Mouse (Mus musculus) heart, postnatal 10 days (tissue): ENCODE measurements around the gene Pkn3. TPM values are rescaled to one million over a fixed set of nuclear protein-coding genes. Genes with fewer than 3 reads are reported as not detected.
"Not testable (repeated sequence)": the region's sequence is repeated elsewhere in the genome, so short reads cannot be mapped to it uniquely, and the experiment has no call there.

ENCODE experiments used
- DNase-seq, 2 experiments: peaks; one replicate each; pipeline ENCODE4 v3.0.0; 2021
- intact Hi-C: fragments of 180-260 bp; cut with DNase I; formaldehyde crosslinking; loops from one replicate; pipeline ENCODE4 v1.15.1; 2025
- total RNA-seq, 2 experiments: library from RNA; stranded (reverse); gene quantifications; 2 replicates each; pipeline ENCODE4 v1.2.3; 2021

The Pkn3 gene
- 10 to 100 TPM; 11.4 to 12.9 TPM for total RNA-seq

DNA sequence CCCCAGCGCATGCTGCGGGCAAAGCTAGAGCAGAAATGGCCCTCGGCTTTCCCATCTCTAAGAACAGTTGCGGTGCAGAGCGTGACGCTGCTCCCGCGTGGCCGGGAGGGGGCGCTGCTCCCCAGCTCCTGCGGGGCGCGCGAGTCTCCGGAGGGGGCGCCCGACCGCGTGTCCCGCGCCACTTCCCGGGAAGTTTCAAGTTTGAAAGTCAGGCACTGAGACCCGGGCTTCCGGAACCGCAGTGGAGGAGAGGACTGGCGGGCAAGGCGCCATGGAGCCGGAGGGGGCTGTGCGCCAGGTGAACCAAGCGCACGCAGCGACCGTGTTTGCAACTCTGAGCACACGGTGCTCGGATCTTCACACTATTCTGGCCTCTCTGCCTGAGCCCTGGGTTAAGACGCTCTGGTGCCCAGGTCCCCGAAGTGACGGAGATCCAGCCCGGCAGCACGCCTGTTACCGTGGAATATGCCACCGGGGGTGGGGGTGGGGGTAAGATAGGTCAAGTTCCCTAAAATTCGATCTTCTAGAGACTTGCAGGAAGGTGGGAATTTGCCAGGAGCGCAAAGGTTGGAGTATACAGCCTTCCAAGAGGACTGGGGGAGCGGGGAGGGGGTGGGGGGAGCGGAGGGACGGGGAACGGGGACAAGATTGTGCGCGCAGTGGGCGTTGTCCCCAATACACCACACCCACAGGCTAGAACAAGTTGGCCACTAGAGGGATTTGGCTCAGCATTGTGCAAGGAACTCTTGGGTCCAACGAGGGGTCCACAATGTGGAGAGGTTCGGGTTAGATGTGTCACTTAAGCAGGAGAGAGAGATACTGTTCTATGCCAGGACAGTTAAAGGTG, at the start of gene Pkn3:
Pkn3 (plus strand) TSS at position 183 of the 847 bp plus-strand sequence.
- intact Hi-C loops: loop anchor here (1.0 to 5.0 kb wide), 4 partner anchors 15 to 85 kb away; partner anchors contain the start of gene Zdhhc12
- DNase-seq: peak; percentile 90 to 93

DNA sequence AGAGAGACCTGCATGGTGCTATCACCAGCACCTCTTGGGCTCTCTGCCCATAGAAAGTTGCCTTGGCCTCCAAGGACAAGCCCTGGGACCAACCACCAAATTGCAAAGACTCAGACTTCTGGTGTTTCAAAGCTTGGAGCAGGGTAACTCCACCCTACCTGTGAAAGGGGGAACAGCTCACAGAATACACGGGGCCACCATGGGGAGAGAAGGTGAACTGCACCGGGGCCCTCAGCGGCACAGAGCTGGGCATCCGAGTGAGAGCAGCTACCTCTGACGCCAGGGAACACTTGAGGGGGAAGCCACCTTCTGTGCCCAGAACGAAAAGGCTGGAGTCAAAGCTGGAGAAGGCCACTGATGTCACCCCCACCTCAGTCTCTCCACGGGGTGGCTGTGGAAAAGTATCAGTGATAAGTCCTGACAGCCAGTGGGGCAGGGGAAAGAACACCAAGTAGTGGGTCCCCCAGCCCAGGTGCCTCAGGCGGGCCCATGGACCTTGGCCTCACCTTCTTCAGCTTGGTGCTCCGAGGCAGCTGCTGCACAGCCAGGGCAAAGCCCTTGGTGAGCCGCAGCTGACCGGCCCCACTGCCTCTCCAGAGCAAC, 45.1 kb upstream of the Pkn3 start:
- DNase-seq: no peak
- intact Hi-C loops: no loop called here

DNA sequence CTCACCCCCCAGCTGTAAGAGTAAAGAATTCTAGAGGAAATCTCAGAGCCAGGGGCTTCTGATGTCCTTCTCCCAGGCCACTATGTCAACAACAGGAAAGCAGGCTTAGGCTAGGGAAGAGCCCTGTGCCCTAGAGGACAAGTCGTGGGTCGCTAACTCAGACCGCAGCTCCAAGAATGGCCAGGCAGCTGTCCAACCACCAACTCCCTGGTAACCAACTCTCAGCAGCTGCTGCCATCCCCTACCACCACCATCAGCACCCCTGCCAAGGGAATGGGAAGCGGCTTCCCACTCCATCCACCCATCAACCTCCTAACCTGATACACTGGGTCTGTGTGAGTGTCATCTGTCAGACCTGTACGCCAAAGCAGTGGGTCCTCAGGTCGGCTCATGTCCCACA, 44.5 kb upstream of the Pkn3 start:
- intact Hi-C loops: no loop called here
- no peak for DNase-seq

DNA sequence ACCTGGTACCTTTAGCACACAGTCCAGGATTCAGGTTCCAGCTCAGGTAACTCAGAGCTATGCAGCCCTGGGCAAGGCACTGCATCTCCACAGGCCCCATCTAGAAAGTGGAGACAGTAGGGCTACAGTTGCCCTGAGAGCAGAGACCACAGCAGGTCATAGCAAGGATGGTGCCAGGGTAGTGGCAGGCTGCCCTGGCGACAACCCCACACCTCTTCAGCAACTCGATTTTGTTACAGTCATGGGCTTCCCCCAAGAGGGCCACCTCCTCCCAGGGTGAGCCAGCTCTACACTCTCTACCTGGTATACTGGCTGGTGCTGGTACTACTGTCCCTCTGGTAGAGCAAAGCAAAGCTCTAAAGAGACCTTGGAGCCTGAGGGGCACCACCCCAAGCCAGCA, 39.7 kb upstream of the Pkn3 start:
- intact Hi-C loops: no loop called here
- no peak for DNase-seq

DNA sequence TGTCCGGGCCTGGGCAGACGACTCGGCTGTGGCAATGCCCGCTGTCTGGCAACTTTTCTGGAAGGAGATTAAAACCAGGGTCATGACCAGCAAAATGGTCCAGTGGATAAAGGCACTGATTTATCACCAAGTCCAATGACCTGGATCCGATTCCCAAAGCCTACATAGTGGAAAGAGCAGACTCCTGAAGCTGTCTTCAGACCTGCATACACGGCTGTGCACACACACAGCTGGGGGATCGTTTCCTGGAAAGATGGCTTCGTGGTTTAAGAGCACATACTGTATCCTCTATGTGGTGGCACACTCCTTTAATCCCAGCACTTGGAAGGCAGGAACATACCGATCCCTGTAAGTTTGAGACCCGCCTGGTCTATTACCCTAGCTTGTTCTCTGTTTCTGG, 39.1 kb upstream of the Pkn3 start:
- DNase-seq: no peak
- intact Hi-C loops: no loop called here

DNA sequence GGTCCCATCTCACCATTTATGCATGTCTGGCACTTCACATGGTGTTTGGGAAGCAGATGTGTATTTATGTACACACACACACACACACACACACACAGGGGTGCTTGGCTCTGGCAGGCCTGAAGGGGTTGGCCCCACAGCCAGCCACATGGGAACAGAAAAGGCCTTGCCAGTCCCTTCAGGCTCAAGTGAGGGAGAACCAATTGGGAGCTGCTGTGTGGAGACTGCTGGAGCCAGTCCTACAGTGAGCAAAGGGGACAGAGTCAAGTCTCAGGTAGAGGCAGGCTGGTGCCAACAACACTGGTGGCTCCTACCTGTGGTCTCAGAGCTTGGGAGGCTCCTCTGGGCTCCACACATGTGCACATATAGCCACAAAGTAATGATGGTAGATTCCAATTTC, 37.8 kb upstream of the Pkn3 start:
- intact Hi-C loops: loop anchor here (5.0 kb wide), 1 partner anchor 38 kb away; the partner anchor contains the start of gene Pkn3
- DNase-seq: no peak

DNA sequence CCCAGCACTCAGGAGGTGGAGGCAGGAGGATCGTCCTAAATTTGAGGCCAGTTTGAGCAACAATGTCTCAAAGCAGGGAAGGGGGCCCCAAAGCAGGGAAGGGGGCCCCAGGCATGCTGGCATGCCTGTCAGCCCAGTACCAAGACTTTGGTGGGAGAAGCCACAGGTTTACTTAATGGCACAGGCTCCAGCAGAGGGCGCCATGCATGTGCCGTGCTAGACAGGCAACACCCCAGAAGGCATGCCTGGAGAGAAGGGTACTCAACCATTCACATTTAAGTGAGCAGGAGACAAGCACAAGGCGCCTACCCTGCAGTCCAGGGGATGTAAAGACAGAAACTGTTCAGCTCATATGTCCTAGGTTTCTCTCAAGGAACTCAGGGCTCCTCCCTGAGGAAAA, 35.0 kb upstream of the Pkn3 start:
- peak; percentile 79 to 88 for DNase-seq
- intact Hi-C loops: loop anchor here (1.0 to 5.0 kb wide), 2 partner anchors 35 to 54 kb away; partner anchors contain the start of gene Pkn3

DNA sequence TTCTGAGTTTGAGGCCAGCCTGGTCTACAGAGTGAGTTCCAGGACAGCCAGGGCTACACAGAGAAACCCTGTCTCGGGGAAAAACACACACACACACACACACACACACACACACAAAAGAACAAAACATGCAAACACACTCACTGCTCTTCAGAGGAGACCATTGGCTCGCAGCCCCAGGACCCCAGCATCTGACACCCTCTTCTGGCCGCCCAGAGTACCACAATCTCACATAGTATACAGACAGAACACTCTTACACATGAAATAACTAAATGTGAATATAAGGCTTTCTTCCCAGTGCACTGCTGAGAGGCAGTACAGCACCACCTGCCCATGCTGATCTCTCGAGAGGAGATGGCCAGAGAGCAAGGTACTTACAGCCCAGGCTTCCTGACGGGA, 32.9 kb upstream of the Pkn3 start:
- no peak for DNase-seq
- intact Hi-C loops: loop anchor here (5.0 kb wide), 1 partner anchor 33 kb away; the partner anchor contains the start of gene Pkn3

DNA sequence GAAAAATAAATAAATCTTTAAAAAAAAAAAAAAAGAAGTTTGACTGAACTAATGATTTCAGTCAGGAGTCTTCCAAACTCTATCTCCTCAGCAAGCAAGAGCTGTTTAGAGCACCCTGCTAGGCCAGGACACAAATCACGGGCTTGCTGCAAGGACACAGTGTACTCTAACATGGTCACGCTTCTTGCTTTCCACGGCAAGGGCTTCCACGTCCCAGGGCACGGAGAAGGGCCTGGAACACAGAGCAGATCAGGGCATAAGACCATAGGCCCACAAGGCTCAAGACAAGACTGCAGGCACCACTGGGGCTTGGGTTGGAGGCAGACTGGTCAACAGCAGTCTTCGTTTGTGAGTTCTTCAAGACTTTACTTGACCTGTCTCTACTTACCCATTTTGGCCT, 30.4 kb upstream of the Pkn3 start:
- intact Hi-C loops: no loop called here
- no peak for DNase-seq

DNA sequence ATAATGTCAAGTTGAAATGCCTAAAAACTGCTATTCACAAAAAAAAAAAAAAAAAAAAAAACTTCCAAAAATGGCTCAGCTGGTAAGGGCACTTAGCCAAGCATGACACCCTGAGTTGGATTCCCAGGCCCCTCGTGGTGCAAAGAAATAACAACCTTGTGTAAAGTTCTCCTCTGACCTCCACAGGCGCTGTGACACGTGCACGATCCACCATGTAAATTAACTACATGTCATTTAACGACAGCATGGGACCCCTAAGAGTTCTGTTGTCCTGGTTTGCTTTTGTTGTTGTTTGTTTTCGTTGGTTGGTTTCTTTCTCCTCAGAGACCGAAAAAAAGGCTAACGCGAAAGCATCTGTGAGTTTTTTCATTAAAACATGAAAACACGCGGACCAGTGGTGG, 29.4 kb upstream of the Pkn3 start:
- no peak for DNase-seq
- intact Hi-C loops: loop anchor here (2.0 kb wide), 1 partner anchor 15 kb away; no protein-coding TSS in a partner anchor

DNA sequence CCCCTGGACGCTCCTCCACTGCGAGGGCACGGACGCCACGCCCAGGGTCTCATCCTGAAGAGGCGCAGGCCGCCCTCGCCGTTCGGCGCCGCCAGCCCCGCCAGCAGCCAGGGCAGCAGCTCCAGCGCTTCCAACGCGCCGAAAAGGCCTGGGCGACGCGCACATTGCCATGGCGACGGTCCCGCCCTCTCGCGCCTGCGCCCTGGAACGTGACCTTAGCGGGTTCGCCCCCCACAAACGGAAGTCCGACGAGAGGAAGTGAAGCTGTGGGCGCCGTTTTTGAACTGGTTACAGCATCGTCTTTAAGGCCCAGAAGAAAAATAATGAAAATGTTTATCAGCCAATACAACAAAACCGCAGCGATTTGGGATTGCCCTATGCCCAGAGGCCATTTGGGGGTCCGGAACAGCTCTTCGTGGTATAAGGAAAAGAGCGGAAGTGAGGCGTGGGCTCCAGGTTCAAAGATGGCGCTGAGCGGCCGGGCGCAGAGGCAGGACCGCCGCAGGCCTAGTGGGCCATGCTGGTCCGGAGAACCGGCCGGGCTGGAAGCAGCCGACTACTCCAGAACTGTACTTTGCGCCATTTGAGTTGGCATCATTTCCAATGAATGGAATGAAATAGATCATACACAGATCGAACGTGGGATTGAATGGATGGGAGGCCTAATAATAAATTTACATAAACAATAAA, 28.6 kb upstream of the Pkn3 start, which contains the start of gene Wdr34:
Wdr34 (minus strand) TSS at position 183 of the 690 bp plus-strand sequence.
- DNase-seq: peak; percentile 98 to 99
- intact Hi-C loops: loop anchor here (2.0 kb wide), 1 partner anchor 14 kb away; no protein-coding TSS in a partner anchor

DNA sequence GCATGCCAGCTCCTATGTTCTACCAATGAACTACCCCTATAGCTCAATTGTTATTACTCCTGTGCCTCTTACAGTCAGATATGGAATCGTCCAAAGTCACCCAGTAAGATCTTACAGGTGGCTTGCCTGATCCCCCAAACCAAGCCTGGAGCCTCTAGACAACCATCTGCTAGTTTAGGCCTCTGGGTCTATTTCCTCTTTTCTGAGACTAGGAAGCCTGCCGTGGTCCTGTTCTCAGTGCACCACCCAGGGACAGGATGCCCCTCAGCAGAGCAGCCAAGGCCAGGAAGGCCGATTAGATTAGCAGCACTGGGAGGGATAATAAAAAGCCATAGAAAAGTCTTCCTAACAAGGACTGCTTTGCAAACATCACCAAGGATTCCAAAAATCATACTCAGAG, 27.7 kb upstream of the Pkn3 start:
- intact Hi-C loops: loop anchor here (2.0 kb wide), 1 partner anchor 13 kb away; no protein-coding TSS in a partner anchor
- no peak for DNase-seq

DNA sequence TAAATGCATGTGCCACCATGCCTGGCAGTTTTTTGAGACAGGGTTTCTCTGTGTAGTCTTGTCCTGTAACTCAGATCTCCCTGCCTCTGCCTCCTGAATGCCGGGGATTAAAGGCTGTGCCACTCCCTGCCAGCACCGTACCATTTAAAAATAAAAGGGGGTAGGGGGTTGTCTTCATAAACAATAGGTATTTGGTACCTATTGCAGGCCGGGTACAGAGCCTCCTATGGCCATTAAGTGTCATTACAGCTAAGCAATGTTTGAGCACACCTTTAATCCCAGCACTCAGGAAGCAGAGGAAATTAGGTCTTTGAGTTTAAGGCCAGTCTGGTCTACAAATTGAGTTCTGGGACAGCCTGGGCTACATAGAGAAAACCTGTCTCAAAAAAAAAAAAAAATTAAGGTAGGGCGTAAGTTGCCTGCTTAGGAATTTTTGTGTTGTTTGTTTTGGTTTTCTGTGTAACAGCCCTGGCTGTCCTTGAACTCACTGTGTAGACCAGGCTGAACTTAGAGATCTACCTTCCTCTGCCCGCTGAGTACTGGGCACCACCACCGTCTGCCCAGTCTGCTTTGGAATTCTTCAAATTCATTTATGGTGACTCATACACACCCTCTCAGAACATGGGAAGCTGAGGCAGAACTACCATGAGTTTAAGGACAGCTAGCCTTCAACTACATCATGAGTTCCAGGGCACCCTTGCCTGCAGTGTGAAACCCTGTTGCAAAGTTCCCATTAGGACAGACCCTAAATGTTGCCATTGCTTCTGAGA, 25.3 kb upstream of the Pkn3 start:
- intact Hi-C loops: no loop called here
- no peak for DNase-seq

DNA sequence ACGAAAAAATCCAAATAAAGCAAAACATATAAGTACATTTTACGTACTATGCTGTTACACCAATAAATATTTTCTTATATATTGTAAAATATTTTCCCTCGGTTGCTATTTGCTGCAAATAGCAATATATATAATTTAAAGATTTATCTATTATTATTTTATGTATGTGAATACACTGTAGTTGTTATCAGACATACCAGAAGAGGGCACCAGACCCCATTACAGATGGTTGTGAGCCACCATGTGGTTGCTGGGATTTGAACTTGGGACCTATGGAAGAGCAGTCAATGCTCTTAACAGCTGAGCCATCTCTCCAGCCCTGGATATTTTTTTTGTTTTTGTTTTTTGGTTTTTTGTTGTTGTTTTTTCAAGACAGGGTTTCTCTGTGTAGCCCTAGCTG, 22.2 kb upstream of the Pkn3 start:
- DNase-seq, intact Hi-C loops: not testable (repeated sequence)

DNA sequence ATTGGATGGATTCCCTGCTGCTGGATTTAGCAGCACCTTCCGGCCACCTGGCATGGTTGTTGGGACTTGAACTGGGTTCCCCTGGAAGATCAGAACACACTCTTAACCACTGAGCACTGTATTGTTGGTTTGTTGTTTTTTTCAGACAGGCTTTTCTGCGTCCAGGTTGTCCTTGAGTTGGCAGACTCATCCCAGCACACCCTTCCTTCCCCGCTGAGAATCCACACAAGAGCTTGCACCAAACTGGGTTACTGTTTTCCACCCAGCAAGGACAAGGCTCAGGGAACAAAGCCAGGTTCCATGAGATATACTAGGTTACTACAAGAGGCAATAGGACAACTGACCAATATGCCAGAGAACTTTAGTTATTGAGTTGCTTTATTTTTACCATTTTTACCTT, 20.7 kb upstream of the Pkn3 start:
- no peak for DNase-seq
- intact Hi-C loops: no loop called here

DNA sequence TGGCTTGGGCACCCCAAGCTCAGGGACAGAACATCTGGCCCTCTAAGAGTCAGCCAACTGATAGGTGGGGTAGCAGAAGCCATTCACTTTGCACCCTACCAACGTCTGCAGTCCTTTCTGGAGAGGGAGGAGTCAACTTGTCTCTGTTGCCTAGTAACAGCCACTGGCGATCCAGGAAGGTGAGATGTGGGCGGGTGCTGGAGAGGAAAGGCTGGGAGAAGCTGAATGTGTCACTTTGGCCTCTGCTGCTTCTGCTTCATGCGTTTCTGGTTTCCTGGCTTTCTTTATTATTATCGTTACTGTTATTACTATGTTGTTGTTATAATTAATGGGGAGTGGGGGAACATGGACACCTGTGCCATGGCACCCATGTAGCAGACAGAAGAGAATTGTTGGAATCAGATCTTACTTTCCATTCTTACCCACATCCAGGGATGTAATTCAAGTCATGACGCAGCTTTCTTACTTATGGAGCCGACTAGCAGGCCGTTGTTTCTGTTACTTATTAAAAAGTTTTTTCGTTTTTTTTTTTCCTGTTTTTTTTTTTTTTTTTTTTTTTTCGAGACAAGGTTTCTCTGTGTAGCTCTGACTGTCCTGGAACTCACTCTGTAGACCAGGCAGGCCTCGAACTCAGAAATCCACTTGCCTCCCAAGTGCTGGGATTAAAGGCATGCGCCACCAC, 20.1 kb upstream of the Pkn3 start, which contains the start of gene Set:
Set (plus strand) TSS at position 156 of the 682 bp plus-strand sequence.
- DNase-seq: no peak

DNA sequence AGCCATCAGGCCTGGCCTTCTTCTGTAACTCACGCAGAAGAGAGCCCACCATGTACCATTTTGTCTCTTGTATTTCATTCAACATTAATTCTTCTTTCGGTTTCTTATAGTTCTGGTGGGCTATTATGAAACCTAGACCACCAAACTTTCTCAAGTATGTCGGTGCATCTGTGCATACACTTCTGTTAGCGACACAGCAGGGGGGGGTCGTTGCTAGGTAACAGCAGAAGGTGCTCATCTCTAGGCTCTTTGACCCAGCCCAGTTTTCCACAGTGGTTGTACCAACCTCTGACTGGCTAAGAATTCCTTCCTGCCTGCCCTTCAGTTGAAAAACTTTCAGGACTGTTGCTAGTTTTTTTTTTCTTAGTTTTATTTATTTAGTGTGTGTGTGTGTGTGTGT, 19.1 kb upstream of the Pkn3 start:
- DNase-seq: no peak
- intact Hi-C loops: no loop called here

More for the DNA sequence above, 20.1 kb upstream of the Pkn3 start, which contains the start of gene Set:
- intact Hi-C loops: no loop called here

DNA sequence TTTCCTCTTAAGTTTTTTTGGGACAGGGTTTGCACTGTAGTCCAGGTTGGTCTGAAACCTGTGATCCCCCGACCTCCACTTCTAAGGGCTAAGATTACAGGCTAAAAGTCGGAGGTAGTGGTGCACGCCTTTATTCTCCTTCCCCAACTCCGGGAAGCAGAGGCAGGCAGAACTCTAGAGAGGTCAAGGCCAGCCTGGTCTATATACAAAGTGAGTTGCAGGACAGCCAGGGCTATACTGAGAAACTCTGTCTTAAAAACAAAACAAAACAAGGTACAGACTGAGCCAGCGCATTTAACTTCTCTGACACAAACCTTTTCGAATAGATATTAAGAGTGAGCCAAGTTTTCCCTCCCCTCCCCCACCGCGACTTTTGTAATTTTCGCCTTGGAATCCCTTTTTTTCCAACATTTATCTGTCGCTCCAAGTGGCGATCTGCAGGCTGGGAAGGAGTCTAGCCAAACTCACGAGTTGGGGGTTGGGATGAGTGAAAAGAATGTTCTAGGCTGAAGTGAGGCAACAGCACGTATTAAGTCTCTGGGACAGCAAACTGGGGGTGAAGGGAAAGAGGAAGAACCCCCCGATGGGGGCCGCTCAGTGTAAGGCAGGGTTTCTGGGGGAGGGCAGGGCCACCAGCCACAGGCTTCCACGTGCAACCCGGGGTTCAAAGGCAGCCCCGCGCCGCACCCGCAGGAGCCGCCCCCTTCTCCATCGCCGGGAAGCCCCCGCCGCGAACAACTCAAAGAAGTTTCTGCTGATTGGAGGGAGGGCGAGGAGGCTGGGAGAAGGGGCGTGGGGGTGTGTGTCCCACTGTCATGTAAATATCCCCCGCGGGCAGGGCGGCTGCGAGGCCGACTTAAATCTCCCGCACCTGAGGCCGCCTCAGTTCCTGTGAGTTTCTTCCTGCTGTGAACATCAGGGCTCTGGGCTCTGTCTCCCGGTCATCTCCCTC, 16.0 kb upstream of the Pkn3 start:
- DNase-seq: peak; percentile 40 to 62
- intact Hi-C loops: loop anchor here (2.0 kb wide), 1 partner anchor 13 kb away; the partner anchor contains the start of gene Wdr34
